Mouse (Mus musculus) CH12F3 (cell line): ENCODE measurements around the gene Nfu1.
"Not testable (repeated sequence)": the region's sequence is repeated elsewhere in the genome, so short reads cannot be mapped to it uniquely, and the experiment has no call there.

Source experiments
- in situ Hi-C: fragments of 300-500 bp; cut with MboI; formaldehyde crosslinking; loops from 2 replicates; pipeline ENCODE4 v1.14.3; 2020; ENCODE audit warnings: low sequenced_read_pairs

Nfu1 gene

GRCm38 (mm10) chr6:87018874-87019273 lies 9.8 kb downstream of the Nfu1 start:
- in situ Hi-C loops, result no loop called here

- in situ Hi-C loops, result no loop called here
Measured at GRCm38 (mm10) chr6:87021791-87022190, 12.8 kb downstream of the Nfu1 start.

GRCm38 (mm10) chr6:87026980-87027379 lies 17.9 kb downstream of the Nfu1 start:
- in situ Hi-C loops, result no loop called here

GRCm38 (mm10) chr6:87028881-87029280 lies 19.8 kb downstream of the Nfu1 start:
- in situ Hi-C loops, result no loop called here

- in situ Hi-C loops, result not testable (repeated sequence)
Measured at GRCm38 (mm10) chr6:87031310-87031709, 22.3 kb downstream of the Nfu1 start.

- in situ Hi-C loops, result no loop called here
Measured at GRCm38 (mm10) chr6:87032401-87032800, 23.4 kb downstream of the Nfu1 start.

- in situ Hi-C loops, result no loop called here
Measured at GRCm38 (mm10) chr6:87034395-87034794, 25.4 kb downstream of the Nfu1 start.

GRCm38 (mm10) chr6:87037826-87038620 lies 29.0 kb downstream of the Nfu1 start:
- in situ Hi-C loops, result no loop called here

GRCm38 (mm10) chr6:87039161-87039560 lies 30.1 kb downstream of the Nfu1 start:
- in situ Hi-C loops, result no loop called here

GRCm38 (mm10) chr6:87040971-87041370 lies 31.9 kb downstream of the Nfu1 start:
- in situ Hi-C loops, result no loop called here

GRCm38 (mm10) chr6:87041431-87041830 lies 32.4 kb downstream of the Nfu1 start:
- in situ Hi-C loops, result no loop called here

- in situ Hi-C loops, result no loop called here
Measured at GRCm38 (mm10) chr6:87042004-87042336, 32.9 kb downstream of the Nfu1 start.

GRCm38 (mm10) chr6:87042337-87043130 lies 33.5 kb downstream of the Nfu1 start, which contains the start of gene Gfpt1:
Gene Gfpt1, plus strand, starts transcription at chr6:87042846.
- in situ Hi-C loops, result no loop called here

- in situ Hi-C loops, result no loop called here
Measured at GRCm38 (mm10) chr6:87043131-87043516, 34.1 kb downstream of the Nfu1 start.

GRCm38 (mm10) chr6:87044895-87045294 lies 35.9 kb downstream of the Nfu1 start:
- in situ Hi-C loops, result no loop called here

GRCm38 (mm10) chr6:87045507-87045906 lies 36.5 kb downstream of the Nfu1 start:
- in situ Hi-C loops, result no loop called here

- in situ Hi-C loops, result not testable (repeated sequence)
Measured at GRCm38 (mm10) chr6:87048712-87049111, 39.7 kb downstream of the Nfu1 start.

- in situ Hi-C loops, result no loop called here
Measured at GRCm38 (mm10) chr6:87051886-87052425, 42.9 kb downstream of the Nfu1 start.

- in situ Hi-C loops, result no loop called here
Measured at GRCm38 (mm10) chr6:87054193-87054592, 45.2 kb downstream of the Nfu1 start.

GRCm38 (mm10) chr6:87059754-87060153 lies 50.7 kb downstream of the Nfu1 start:
- in situ Hi-C loops, result no loop called here

GRCm38 (mm10) chr6:87063586-87063985 lies 54.5 kb downstream of the Nfu1 start:
- in situ Hi-C loops, result no loop called here

GRCm38 (mm10) chr6:87068209-87068608 lies 59.2 kb downstream of the Nfu1 start:
- in situ Hi-C loops, result no loop called here
